8 mouse cellular contexts compared by ENCODE assay signal in the genomic region with DNA sequence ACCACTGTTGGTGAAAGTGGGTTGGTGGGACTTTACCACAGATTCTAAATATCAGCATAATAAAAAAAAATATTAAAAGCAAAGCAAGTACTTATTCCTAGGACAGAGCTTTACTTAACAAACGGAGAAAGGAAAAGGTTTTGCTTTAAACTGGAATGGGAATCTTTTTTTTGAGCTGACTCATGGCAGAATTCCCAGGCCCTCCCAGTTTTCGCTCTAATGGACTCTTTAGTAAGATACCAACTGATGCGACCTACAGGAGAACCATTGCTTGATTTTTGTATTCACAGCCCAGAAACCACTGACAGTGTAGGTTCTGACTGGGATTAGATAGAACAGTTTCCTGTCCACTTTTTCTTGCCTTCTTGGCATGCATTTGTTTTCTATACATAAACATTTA. TPM values are rescaled to one million over a fixed set of nuclear protein-coding genes. Genes with fewer than 3 reads are reported as not detected.
DNase-seq lines count a peak whose midpoint lies in the region; ATAC-seq lines count a peak whose summit lies in the region.

No protein-coding gene starts in this region.

- no peak for DNase-seq in kidney, postnatal 36 days
- DNase-seq in R1 (ENCODE audit: low read depth, low spot score) = peak; percentile 20
- no peak for DNase-seq in hindbrain, embryonic 11.5 days (ENCODE audit: low spot score)
- DNase-seq in cerebellum, postnatal 36 days = no peak
- DNase-seq in urinary bladder, postnatal 25 days (ENCODE audit: low spot score) = no peak

- H3K4me2 ChIP-seq in kidney, embryonic 14.5 days (replicated peaks; ENCODE audit: low read depth, low read length) = peak overlapping the region; percentile 68
- peak overlapping the region; percentile 63 for H3K4me2 ChIP-seq in hindbrain, embryonic 11.5 days (replicated peaks; ENCODE audit: low read depth, low read length)
- peak overlapping the region; percentile 70 for H3K4me2 ChIP-seq in midbrain, embryonic 12.5 days (replicated peaks)

- H3K36me3 ChIP-seq in kidney, embryonic 14.5 days (ENCODE audit: control insufficient read depth, insufficient read depth, low read length) = peaks cover 24% of the 10 kb centered on the region
- H3K36me3 ChIP-seq in hindbrain, embryonic 11.5 days (ENCODE audit: control insufficient read depth, insufficient read depth, low read length) = peaks cover 4% of the 10 kb centered on the region; the same call in 1 of the 2 replicates
- peaks cover 24% of the 10 kb centered on the region for H3K36me3 ChIP-seq in midbrain, embryonic 12.5 days

- H3K4me3 ChIP-seq in kidney, embryonic 14.5 days (ENCODE audit: low read length) = peak overlapping the region; percentile 71
- H3K4me3 ChIP-seq in hindbrain, embryonic 11.5 days (ENCODE audit: low read depth, low read length) = peak overlapping the region; percentile 85; the same call in 1 of the 2 replicates
- H3K4me3 ChIP-seq in midbrain, embryonic 12.5 days = peak overlapping the region; percentile 85

- H3K27me3 ChIP-seq in kidney, embryonic 14.5 days (ENCODE audit: control insufficient read depth, insufficient read depth, low read length) = no peaks in the 10 kb centered on the region
- no peaks in the 10 kb centered on the region for H3K27me3 ChIP-seq in hindbrain, embryonic 11.5 days (ENCODE audit: control insufficient read depth, insufficient read depth, low read length)
- H3K27me3 ChIP-seq in midbrain, embryonic 12.5 days = no peaks in the 10 kb centered on the region

- H3K9ac ChIP-seq in kidney, embryonic 14.5 days (ENCODE audit: low read depth, low read length) = no peak overlapping the region; the same call in 1 of the 2 replicates
- H3K9ac ChIP-seq in hindbrain, embryonic 11.5 days (ENCODE audit: low read depth, low read length) = no peak overlapping the region
- peak overlapping the region; percentile 37; the same call in 1 of the 2 replicates for H3K9ac ChIP-seq in midbrain, embryonic 12.5 days (replicated peaks)

- no peak overlapping the region for H3K27ac ChIP-seq in kidney, embryonic 14.5 days (ENCODE audit: low read depth, low read length)
- no peak overlapping the region for H3K27ac ChIP-seq in hindbrain, embryonic 11.5 days (ENCODE audit: low read depth, low read length)
- H3K27ac ChIP-seq in midbrain, embryonic 12.5 days (replicated peaks) = no peak overlapping the region

- no peak for ATAC-seq in kidney, embryonic 14.5 days (ENCODE audit: low FRiP score, low TSS enrichment)
- ATAC-seq in hindbrain, embryonic 11.5 days (ENCODE audit: low FRiP score) = no peak
- no peak for ATAC-seq in midbrain, embryonic 12.5 days (ENCODE audit: low FRiP score, low read depth)
- ATAC-seq in megakaryocyte-erythroid progenitor cell, adult 5-6 weeks (replicated peaks; ENCODE audit: low FRiP score, low TSS enrichment, poor library complexity, severe bottlenecking) = no peak

- peaks cover 9% of the 10 kb centered on the region; the same call in 1 of the 2 replicates for H3K4me1 ChIP-seq in kidney, embryonic 14.5 days (ENCODE audit: control insufficient read depth, insufficient read depth, low read length)
- no peaks in the 10 kb centered on the region for H3K4me1 ChIP-seq in hindbrain, embryonic 11.5 days (replicated peaks; ENCODE audit: control insufficient read depth, insufficient read depth, low read length)
- H3K4me1 ChIP-seq in midbrain, embryonic 12.5 days = peaks cover 23% of the 10 kb centered on the region

- WGBS in kidney, embryonic 14.5 days = 77% methylated on average over 3 of the region's 3 CpGs
- WGBS in hindbrain, embryonic 11.5 days = 60% methylated on average over 3 of the region's 3 CpGs
- WGBS in midbrain, embryonic 12.5 days = 67% methylated on average over 3 of the region's 3 CpGs

- H3K9me3 ChIP-seq in kidney, embryonic 14.5 days (ENCODE audit: control insufficient read depth, low read length) = no peaks in the 10 kb centered on the region
- no peaks in the 10 kb centered on the region for H3K9me3 ChIP-seq in hindbrain, embryonic 11.5 days (ENCODE audit: control insufficient read depth, low read length)
- no peaks in the 10 kb centered on the region for H3K9me3 ChIP-seq in midbrain, embryonic 12.5 days

RNA-seq across cellular contexts. Expression of gene Cacybp, which starts 2.1 kb away (rescaled TPM):
- polyA plus RNA-seq in kidney, embryonic 14.5 days (2014; fragmentation: Nextera tagmentation; extraction: Ambion mirVana) = 252 and 302 TPM in 2 replicates
- 299 and 310 TPM in 2 replicates for polyA plus RNA-seq in hindbrain, embryonic 11.5 days (2014; fragmentation: Nextera tagmentation; extraction: Ambion mirVana)
- 268 and 274 TPM in 2 replicates for polyA plus RNA-seq in midbrain, embryonic 12.5 days (2016; fragmentation: Nextera tagmentation; extraction: Ambion mirVana)
- 190 and 235 TPM in 2 replicates for total RNA-seq in megakaryocyte-erythroid progenitor cell, adult 5-6 weeks (2014; fragmentation: Nextera tagmentation)
- 361 and 387 TPM in 2 replicates for total RNA-seq in megakaryocyte-erythroid progenitor cell, adult 5-6 weeks (2017)

RNA-seq across cellular contexts. Expression of gene Mrps14, which starts 15.6 kb away (rescaled TPM):
- polyA plus RNA-seq in kidney, embryonic 14.5 days (2014; fragmentation: Nextera tagmentation; extraction: Ambion mirVana) = 250 and 358 TPM in 2 replicates
- 221 and 233 TPM in 2 replicates for polyA plus RNA-seq in hindbrain, embryonic 11.5 days (2014; fragmentation: Nextera tagmentation; extraction: Ambion mirVana)
- 215 and 217 TPM in 2 replicates for polyA plus RNA-seq in midbrain, embryonic 12.5 days (2016; fragmentation: Nextera tagmentation; extraction: Ambion mirVana)
- 103 and 153 TPM in 2 replicates for total RNA-seq in megakaryocyte-erythroid progenitor cell, adult 5-6 weeks (2014; fragmentation: Nextera tagmentation)
- 113 and 118 TPM in 2 replicates for total RNA-seq in megakaryocyte-erythroid progenitor cell, adult 5-6 weeks (2017)

RNA-seq across cellular contexts. Expression of gene Tnn, which starts 57.2 kb away (rescaled TPM):
- polyA plus RNA-seq in kidney, embryonic 14.5 days (2014; fragmentation: Nextera tagmentation; extraction: Ambion mirVana) = 0.28 and 0.31 TPM in 2 replicates
- 0.03 TPM in 1 of 2 replicates, not detected in the other for polyA plus RNA-seq in hindbrain, embryonic 11.5 days (2014; fragmentation: Nextera tagmentation; extraction: Ambion mirVana)
- 0.11 and 0.13 TPM in 2 replicates for polyA plus RNA-seq in midbrain, embryonic 12.5 days (2016; fragmentation: Nextera tagmentation; extraction: Ambion mirVana)
- total RNA-seq in megakaryocyte-erythroid progenitor cell, adult 5-6 weeks (2014; fragmentation: Nextera tagmentation) = not detected in 2 replicates
- total RNA-seq in megakaryocyte-erythroid progenitor cell, adult 5-6 weeks (2017) = not detected in 2 replicates
